Mouse (Mus musculus) CD8-positive naive resting alpha-beta T cell, adult 57 days (primary cell): Measurements from ENCODE around the gene Ppcdc. TPM values are rescaled to one million over a fixed set of nuclear protein-coding genes. Genes with fewer than 3 reads are reported as not detected.

Experiments used
- total RNA-seq: library from RNA; stranded (reverse); gene quantifications from one replicate; pipeline ENCODE4 v1.2.4, GENCODE M21; 2023

Ppcdc gene
- 65.5 TPM for total RNA-seq

DNA sequence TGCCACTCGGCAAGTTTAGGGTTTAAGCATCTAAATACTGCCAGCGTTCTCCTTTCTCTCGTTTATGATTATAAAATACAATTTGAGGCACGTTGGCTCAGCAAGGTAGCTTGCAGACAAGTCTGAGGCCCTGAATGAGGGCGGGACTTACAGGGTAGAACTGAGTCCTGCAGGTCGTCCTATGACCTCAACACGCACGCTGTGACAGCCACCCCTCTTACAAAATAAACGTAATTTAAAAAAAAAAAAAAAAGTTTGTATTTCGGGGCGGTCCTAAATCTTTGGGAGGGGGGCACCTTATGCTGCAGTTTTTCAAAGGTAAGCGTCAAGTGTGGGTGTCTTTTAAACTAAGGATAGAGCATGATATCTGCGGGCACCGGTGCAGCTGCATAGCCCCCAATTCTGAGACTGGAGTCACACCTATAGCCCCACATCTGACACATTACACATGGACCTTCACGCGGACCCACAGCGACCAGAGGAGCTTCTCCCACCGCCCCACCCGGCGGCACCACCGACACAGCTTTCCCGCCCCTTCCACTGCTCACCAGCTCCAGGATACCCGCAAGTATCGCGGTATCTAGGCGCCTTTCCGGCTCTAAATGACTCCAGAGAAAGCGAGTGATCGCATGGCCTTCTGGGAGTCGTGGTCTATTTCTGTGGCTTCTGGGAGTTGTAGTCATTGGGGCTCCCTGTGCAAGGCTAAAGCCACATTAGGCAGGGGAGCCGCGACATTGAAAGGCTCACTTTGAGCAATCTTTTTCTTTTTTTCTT is at the start of gene Ppcdc:
Gene Ppcdc (minus strand): TSS at position 603 of the 774 bp plus-strand sequence.

DNA sequence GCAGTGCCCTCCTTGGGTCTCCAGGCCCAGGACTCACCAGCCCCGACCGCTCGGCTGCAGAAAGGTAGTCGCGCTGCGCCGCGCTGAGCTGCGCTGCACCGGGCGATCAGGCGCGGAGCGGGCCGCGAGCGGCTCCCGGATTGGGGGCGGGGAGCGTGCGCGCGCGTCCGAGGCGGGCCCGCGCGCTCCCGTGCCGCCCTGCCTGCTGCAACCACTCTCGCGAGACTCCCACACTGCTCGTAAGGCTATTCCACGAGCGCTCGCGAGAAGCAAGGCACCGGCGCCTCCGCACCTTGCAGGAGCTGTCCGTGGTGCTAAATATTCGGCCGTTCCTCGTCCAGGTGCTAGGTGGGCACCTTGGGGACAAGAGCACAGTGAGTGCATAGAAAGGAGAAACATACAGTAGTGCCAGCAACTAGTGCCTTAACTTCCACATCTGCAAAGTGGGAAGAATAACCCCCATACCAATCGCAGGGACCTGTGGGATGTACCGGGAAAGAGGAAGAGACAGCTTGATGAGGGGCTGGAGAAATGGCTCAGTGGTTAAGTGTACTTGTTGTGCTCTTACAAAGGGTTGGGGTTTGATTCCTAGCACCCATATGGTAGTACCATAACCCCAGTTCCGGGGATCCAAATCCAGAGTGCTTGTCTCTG is 28.1 kb upstream of the Ppcdc start, which contains the start of gene Scamp5:
Gene Scamp5 (minus strand): TSS at position 165 of the 654 bp plus-strand sequence.

Other genes with a start within 250 kb of the Ppcdc start
- not detected for gene Trcg1, start 203.6 kb downstream of the Ppcdc start, total RNA-seq
- 62.8 TPM for gene 1700017B05Rik, start 177.5 kb downstream of the Ppcdc start, total RNA-seq
- gene Scamp5, start 27.9 kb upstream of the Ppcdc start, total RNA-seq, result not detected
- gene Rpp25, start 63.9 kb upstream of the Ppcdc start, total RNA-seq, result not detected
- gene Cox5a, start 81.2 kb upstream of the Ppcdc start, total RNA-seq, result 82.0 TPM
- 15.9 TPM for gene Fam219b, start 97.4 kb upstream of the Ppcdc start, total RNA-seq
- 5.7 TPM for gene Mpi, start 112.6 kb upstream of the Ppcdc start, total RNA-seq
- 64.9 TPM for gene Scamp2, start 120.8 kb upstream of the Ppcdc start, total RNA-seq
- gene Ulk3, start 149.3 kb upstream of the Ppcdc start, total RNA-seq, result 56.8 TPM
- gene Cplx3, start 166.2 kb upstream of the Ppcdc start, total RNA-seq, result not detected
- 2.6 TPM for gene Lman1l, start 180.7 kb upstream of the Ppcdc start, total RNA-seq
- gene Csk, start 213.5 kb upstream of the Ppcdc start, total RNA-seq, result 295 TPM
- gene Cyp1a2, start 243.6 kb upstream of the Ppcdc start, total RNA-seq, result not detected
- gene Cyp1a1, start 247.8 kb upstream of the Ppcdc start, total RNA-seq, result not detected